Mouse (Mus musculus): Measurements from ENCODE around the gene Kif12.

Gene Kif12

GRCm38 (mm10) chr4:63158192-63158591 lies 13.7 kb downstream of the Kif12 start:
- DNase-seq (ENCODE audit: low spot score) = no peak

GRCm38 (mm10) chr4:63156726-63157634 lies 15.0 kb downstream of the Kif12 start:
- no peak for DNase-seq (ENCODE audit: low spot score)

- no peak for DNase-seq (ENCODE audit: low spot score)
Observed at GRCm38 (mm10) chr4:63155596-63155995, 16.3 kb downstream of the Kif12 start.

- no peak for DNase-seq (ENCODE audit: low spot score)
Observed at GRCm38 (mm10) chr4:63154699-63155098, 17.2 kb downstream of the Kif12 start, which contains the start of gene Ambp. Ambp (minus strand) TSS chr4:63154799.

GRCm38 (mm10) chr4:63154028-63154427 lies 17.9 kb downstream of the Kif12 start:
- DNase-seq (ENCODE audit: low spot score) = no peak

- no peak for DNase-seq (ENCODE audit: low spot score)
Observed at GRCm38 (mm10) chr4:63151127-63151526, 20.8 kb downstream of the Kif12 start.

- no peak for DNase-seq (ENCODE audit: low spot score)
Observed at GRCm38 (mm10) chr4:63147268-63147667, 24.7 kb downstream of the Kif12 start.

- DNase-seq (ENCODE audit: low spot score) = no peak
Observed at GRCm38 (mm10) chr4:63129891-63130624, 41.9 kb downstream of the Kif12 start.

GRCm38 (mm10) chr4:63124861-63125466 lies 47.0 kb downstream of the Kif12 start:
- DNase-seq (ENCODE audit: low spot score) = no peak

- DNase-seq (ENCODE audit: low spot score) = peak; percentile 68
Observed at GRCm38 (mm10) chr4:63118639-63119437, 53.1 kb downstream of the Kif12 start.
